Mouse (Mus musculus) intestine, postnatal 0 days (tissue): ENCODE results near the gene Vwa1. TPM values are rescaled to one million over a fixed set of nuclear protein-coding genes. Genes with fewer than 3 reads are reported as not detected.

Experiments used
- ATAC-seq: fragments of 200-750 bp; cut with Nextera tagmentation; 2 replicates; pipeline ENCODE4 v1.8.0; 2017; ENCODE audit warnings: mild to moderate bottlenecking, moderate TSS enrichment, moderate library complexity
- H3K27ac ChIP-seq: fragments of 300-500 bp; sonication (generic); 2 replicates; pipeline ENCODE4 v1.5.1; 2014; ENCODE audit warnings: mild to moderate bottlenecking, low read depth, low read length, moderate library complexity
- H3K27me3 ChIP-seq: fragments of 300-500 bp; sonication (generic); replicated peaks from 2 replicates; pipeline ENCODE4 v1.6.1; 2014; ENCODE audit warnings: low read length, mixed read lengths; ENCODE audit not compliant: control insufficient read depth, insufficient read depth
- H3K36me3 ChIP-seq: fragments of 300-500 bp; sonication (generic); 2 replicates; pipeline ENCODE4 v1.6.1; 2014; ENCODE audit warnings: mild to moderate bottlenecking, moderate library complexity; ENCODE audit not compliant: control insufficient read depth, insufficient read depth
- H3K4me1 ChIP-seq: fragments of 300-500 bp; sonication (generic); replicated peaks from 2 replicates; pipeline ENCODE4 v1.6.1; 2014; ENCODE audit warnings: antibody characterized with exemption, low read length, mixed read lengths; ENCODE audit not compliant: control insufficient read depth, insufficient read depth
- H3K4me2 ChIP-seq: fragments of 300-500 bp; sonication (generic); replicated peaks from 2 replicates; pipeline ENCODE4 v1.6.1; 2014; ENCODE audit warnings: low read depth, mild to moderate bottlenecking, moderate library complexity
- H3K4me3 ChIP-seq: fragments of 300-500 bp; sonication (generic); 2 replicates; pipeline ENCODE4 v1.5.1; 2014; ENCODE audit warnings: low read depth, low read length
- H3K9ac ChIP-seq: fragments of 300-500 bp; sonication (generic); 2 replicates; pipeline ENCODE4 v1.6.1; 2014; ENCODE audit warnings: mild to moderate bottlenecking, low read depth, low read length
- H3K9me3 ChIP-seq: fragments of 300-500 bp; sonication (generic); 2 replicates; pipeline ENCODE4 v1.6.1; 2016; ENCODE audit warnings: mixed run types; ENCODE audit not compliant: control insufficient read depth
- CTCF ChIP-seq: sonication (generic); IDR thresholded peaks from 2 replicates; pipeline ENCODE4 v1.5.1; 2016; ENCODE audit warnings: low read depth, mild to moderate bottlenecking, control low read depth, antibody characterized with exemption, moderate library complexity
- WGBS: fragments of 180-500 bp; shearing (Covaris S2); extraction: QIAGEN DNeasy Blood & Tissue Kit; methylation state at CpG from one replicate; pipeline ENCODE4 v1.1.7; 2014; 5-methylcytosine and 5-hydroxymethylcytosine counted together
- polyA plus RNA-seq: library from polyadenylated mRNA; unstranded; fragments of >200 nt; fragmentation: Nextera tagmentation; extraction: Ambion mirVana; gene quantifications from 2 replicates; pipeline ENCODE4 v1.2.1, GENCODE M21; 2015

Vwa1 gene
- polyA plus RNA-seq, 1 experiment from 2014 or later = 17.8 TPM

GRCm38 (mm10) chr4:155807841-155808240, 33.3 kb upstream of the Vwa1 start:
- 64% methylated on average over 3 of the region's 3 CpGs for WGBS
- Histone ChIP-seq H3K4me2 (no peak overlapping the region), H3K27me3 (no peaks in the 10 kb centered on the region), H3K27ac (peak overlapping the region; percentile 24; the same call in 1 of the 2 replicates), H3K36me3 (peaks cover 31% of the 10 kb centered on the region), H3K9me3 (no peaks in the 10 kb centered on the region), H3K4me1 (peaks cover 10% of the 10 kb centered on the region; the same call in 1 of the 2 replicates), H3K4me3 (no peak overlapping the region), H3K9ac (no peak overlapping the region)
- no peak for TF ChIP-seq CTCF
- no peak for ATAC-seq

- ATAC-seq = peak; percentile 94
- 0% methylated on average over 56 of the region's 58 CpGs for WGBS
- peaks cover 10% of the 10 kb centered on the region; the same call in 1 of the 2 replicates for H3K4me1 ChIP-seq
- H3K27me3 ChIP-seq = no peaks in the 10 kb centered on the region
- peaks cover 10% of the 10 kb centered on the region for H3K36me3 ChIP-seq
- H3K9ac ChIP-seq = peak overlapping the region; percentile 76
- peak overlapping the region; percentile 82 for H3K4me3 ChIP-seq
- H3K4me2 ChIP-seq = peak overlapping the region; percentile 69
- peak overlapping the region; percentile 79 for H3K27ac ChIP-seq
- H3K9me3 ChIP-seq = no peaks in the 10 kb centered on the region
- TF ChIP-seq CTCF = no peak
Measured at GRCm38 (mm10) chr4:155803340-155804041, 29.0 kb upstream of the Vwa1 start.

- H3K36me3 ChIP-seq = peaks cover 6% of the 10 kb centered on the region
- peaks cover 10% of the 10 kb centered on the region; the same call in 1 of the 2 replicates for H3K4me1 ChIP-seq
- no peak; the same call in 1 of the 2 replicates for ATAC-seq
- peak within 1 kb of the TSS; percentile 82 for H3K4me3 ChIP-seq
- H3K27me3 ChIP-seq = no peaks in the 10 kb centered on the region
- no peaks in the 10 kb centered on the region for H3K9me3 ChIP-seq
- WGBS = 5% methylated on average over 12 of the region's 12 CpGs
- peak within 1 kb of the TSS; percentile 69 for H3K4me2 ChIP-seq
- peak; percentile 58 for TF ChIP-seq CTCF
- peak within 1 kb of the TSS; percentile 76 for H3K9ac ChIP-seq
- peak within 1 kb of the TSS; percentile 79 for H3K27ac ChIP-seq
Measured at GRCm38 (mm10) chr4:155802741-155803339, 28.3 kb upstream of the Vwa1 start, which contains the start of gene Mrpl20. Gene Mrpl20, plus strand, starts transcription at chr4:155802878.

GRCm38 (mm10) chr4:155802075-155802474, 27.6 kb upstream of the Vwa1 start:
- WGBS = 100% methylated on average over 1 of the region's 1 CpGs
- H3K27ac ChIP-seq = no peak overlapping the region
- H3K9me3 ChIP-seq = no peaks in the 10 kb centered on the region
- no peak overlapping the region for H3K4me2 ChIP-seq
- ATAC-seq = no peak
- no peak overlapping the region for H3K9ac ChIP-seq
- no peak overlapping the region for H3K4me3 ChIP-seq
- no peaks in the 10 kb centered on the region; the same call in 1 of the 2 replicates for H3K36me3 ChIP-seq
- H3K4me1 ChIP-seq = peaks cover 10% of the 10 kb centered on the region; the same call in 1 of the 2 replicates
- no peaks in the 10 kb centered on the region for H3K27me3 ChIP-seq
- no peak for TF ChIP-seq CTCF

GRCm38 (mm10) chr4:155793730-155794129, 19.2 kb upstream of the Vwa1 start:
- Histone ChIP-seq H3K36me3 (no peaks in the 10 kb centered on the region), H3K27ac (no peak overlapping the region), H3K9ac (no peak overlapping the region), H3K4me2 (no peak overlapping the region), H3K4me1 (no peaks in the 10 kb centered on the region), H3K27me3 (no peaks in the 10 kb centered on the region), H3K4me3 (no peak overlapping the region), H3K9me3 (no peaks in the 10 kb centered on the region)
- TF ChIP-seq CTCF = no peak
- 55% methylated on average over 2 of the region's 2 CpGs for WGBS
- ATAC-seq = no peak

- Histone ChIP-seq H3K4me1 (no peaks in the 10 kb centered on the region), H3K4me2 (no peak overlapping the region), H3K36me3 (no peaks in the 10 kb centered on the region), H3K9ac (no peak overlapping the region), H3K27me3 (no peaks in the 10 kb centered on the region), H3K27ac (no peak overlapping the region), H3K9me3 (no peaks in the 10 kb centered on the region), H3K4me3 (no peak overlapping the region)
- ATAC-seq = no peak
- no peak for TF ChIP-seq CTCF
- 74% methylated on average over 24 of the region's 24 CpGs for WGBS
Measured at GRCm38 (mm10) chr4:155791240-155791933, 16.9 kb upstream of the Vwa1 start.
